Mouse (Mus musculus) pancreas, adult 10 weeks (tissue): ENCODE results near the gene Fhod1. TPM values are rescaled to one million over a fixed set of nuclear protein-coding genes. Genes with fewer than 3 reads are reported as not detected.

ENCODE experiments used
- polyA plus RNA-seq: library from polyadenylated mRNA; stranded (reverse); fragments of 350-450 nt; fragmentation: Illumina TruSeq; extraction: RNeasy Lipid Tissue Mini Kit (QIAGEN cat#74804); gene quantifications from one replicate; pipeline ENCODE4 v1.2.3, GENCODE M21; 2015; ENCODE audit warnings: low read depth, low replicate concordance; ENCODE audit not compliant: insufficient read depth

The Fhod1 gene
- 7.3 TPM for polyA plus RNA-seq

GRCm38 (mm10) chr8:105347428-105348221 lies at the start of gene Fhod1:
Fhod1 (minus strand) TSS chr8:105347953.

GRCm38 (mm10) chr8:105373032-105373431 lies 25.3 kb upstream of the Fhod1 start, which contains the start of gene Plekhg4:
Plekhg4 (plus strand) TSS chr8:105373274.

DNA sequence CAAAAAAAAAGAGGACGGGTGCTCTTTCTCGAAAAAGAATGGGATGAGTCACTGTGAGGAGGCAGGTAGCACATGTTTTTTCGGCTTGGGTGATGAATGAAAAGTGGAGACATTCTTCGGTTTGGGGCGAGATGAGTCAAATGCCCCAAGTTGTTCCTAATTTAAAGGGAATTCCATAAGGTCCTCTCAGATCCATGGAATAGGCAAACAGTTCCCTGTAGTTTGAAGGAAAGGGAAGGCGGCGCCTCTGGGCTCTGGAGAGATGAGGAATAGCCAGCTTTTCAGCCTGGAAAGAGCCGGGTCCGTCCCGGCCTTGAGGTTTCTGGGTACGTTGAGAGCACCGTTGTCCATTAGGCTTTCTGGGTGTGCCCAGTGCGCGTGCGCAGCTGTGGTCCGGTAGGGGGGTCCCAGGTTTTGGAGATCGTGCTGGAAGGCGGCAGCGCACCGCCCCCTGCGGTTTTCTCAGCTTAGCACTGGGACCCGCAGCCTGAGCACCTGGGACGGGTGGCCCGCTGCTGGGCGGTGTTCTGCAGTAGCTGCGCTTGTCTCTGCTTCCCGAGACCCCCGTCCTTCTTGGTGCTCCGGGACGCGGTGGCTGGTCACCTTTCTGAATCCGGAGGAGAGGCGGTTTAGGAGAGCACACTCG lies 820 bp upstream of the Fhod1 start, which contains the start of gene Slc9a5:
Gene Slc9a5, plus strand, starts transcription at position 394 of the 646 bp plus-strand sequence.

DNA sequence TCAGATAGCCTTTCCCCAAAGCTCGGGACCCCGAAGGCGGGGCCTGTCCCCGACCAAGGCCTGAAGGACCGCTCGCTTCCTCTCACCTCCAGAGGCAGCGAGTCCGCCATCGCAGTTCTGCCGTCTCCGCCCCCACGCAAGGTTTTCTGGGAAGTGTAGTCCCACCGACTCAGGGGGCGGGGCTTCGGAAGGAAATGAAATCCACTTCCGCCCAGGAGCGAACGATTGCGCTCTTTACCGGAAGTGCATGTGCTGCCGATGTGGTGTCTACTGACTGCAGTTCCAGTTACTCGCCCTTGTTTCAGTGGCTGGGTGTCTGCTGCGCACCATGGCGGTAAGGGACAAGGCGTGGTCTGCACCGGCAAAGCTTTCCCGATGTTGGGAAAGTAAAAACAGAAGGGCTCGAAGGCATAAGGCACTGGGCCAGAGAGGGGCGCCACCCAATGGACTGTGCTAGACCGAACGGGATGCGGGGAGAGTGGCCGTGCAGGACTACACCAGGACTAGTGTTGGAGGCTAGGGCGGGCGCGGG lies 21.5 kb downstream of the Fhod1 start, which contains the start of the genes Lrrc29 and Tmem208:
Gene Lrrc29, minus strand, starts transcription at position 138 of the 532 bp plus-strand sequence.
Gene Tmem208, plus strand, starts transcription at position 214 of the 532 bp plus-strand sequence.

DNA sequence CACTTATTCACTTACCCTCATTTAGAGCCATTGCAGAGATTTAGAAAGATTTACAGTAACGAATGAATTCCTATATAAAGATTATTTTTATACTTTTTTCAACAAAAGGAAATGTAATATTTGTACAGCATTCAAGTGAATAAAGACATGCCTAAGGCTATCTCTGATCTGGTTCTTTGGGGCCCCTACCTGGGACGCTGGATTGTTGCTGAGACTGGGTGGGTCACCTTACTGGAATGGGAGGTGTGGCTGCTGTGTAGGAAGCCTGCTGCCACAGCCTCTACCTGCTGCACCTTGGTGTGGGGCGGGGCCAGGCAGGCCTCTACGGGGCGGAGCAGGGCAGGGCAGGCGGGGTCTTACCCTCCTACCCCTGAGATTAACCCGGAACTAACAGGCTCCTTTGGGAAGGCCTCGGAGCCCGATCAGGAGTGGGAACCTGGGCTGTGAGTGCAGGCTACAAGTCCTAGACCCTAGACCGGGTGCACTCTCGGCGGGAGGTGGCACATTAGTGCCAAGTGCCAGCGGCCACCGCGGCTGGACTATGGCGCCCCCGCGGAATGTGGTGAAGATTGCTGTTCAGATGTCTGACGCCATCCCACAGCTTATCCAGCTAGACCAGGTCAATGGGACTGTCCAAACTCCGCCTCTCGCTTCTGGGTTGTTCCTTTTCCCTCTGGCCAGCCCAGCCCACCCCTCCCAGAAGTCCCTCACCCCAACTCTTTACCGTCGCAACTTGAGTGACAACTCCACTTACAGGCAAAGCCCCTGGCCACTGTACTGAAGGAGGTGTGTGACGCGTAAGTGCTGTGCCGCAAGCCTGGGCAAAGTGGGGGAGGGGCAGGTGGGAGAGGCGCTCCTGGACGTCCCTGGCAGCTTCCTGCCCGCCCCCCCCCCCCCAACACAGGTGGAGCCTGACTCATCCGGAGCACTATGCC lies 42.3 kb downstream of the Fhod1 start, which contains the start of gene Elmo3:
Gene Elmo3, plus strand, starts transcription at position 391 of the 935 bp plus-strand sequence.

DNA sequence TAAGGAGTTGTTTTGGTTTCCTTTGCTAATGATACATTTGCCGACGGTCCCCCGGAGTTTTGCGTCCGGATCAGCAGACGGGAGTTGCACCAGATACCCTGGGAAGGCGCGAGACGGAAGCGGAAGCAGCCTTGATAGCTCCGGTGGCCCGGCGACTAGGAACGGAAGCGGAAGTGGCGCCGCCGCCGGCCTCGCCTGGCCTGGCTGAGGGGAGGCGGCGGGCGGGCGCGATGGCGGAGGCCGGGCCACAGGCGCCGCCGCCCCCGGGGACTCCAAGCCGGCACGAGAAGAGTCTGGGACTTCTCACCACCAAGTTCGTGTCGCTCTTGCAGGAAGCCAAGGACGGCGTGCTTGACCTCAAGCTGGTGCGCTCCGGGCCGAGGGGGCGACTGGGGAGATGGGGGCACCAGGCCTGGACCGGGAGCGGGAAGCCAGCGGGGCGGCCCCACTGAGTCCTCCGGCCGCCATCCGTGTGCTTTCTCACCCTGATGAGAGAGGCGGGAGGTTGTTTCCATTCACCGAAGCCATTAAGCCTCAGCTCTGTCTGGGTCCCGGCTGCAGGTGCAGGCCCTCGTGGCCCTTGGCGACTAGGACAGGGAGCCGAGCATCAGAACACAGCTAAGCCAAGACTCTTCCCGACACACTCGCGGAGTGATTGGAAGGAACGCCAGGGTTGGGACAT lies 50.1 kb downstream of the Fhod1 start, which contains the start of gene E2f4:
Gene E2f4, plus strand, starts transcription at position 153 of the 682 bp plus-strand sequence.

GRCm38 (mm10) chr8:105295895-105296573 lies 51.7 kb downstream of the Fhod1 start, which contains the start of gene Exoc3l:
Exoc3l (minus strand) TSS chr8:105296101.

GRCm38 (mm10) chr8:105289805-105290460 lies 57.8 kb downstream of the Fhod1 start, which contains the start of gene 4931428F04Rik:
4931428F04Rik (minus strand) TSS chr8:105289864.

Other genes starting within 250 kb of the Fhod1 start
- gene Ces4a, start 216.2 kb downstream of the Fhod1 start, polyA plus RNA-seq: not detected
- gene Cbfb, start 177.3 kb downstream of the Fhod1 start, polyA plus RNA-seq: 4.9 TPM
- gene D230025D16Rik, start 122.8 kb downstream of the Fhod1 start, polyA plus RNA-seq: 9.7 TPM
- 3.1 TPM for gene B3gnt9, start 92.8 kb downstream of the Fhod1 start, polyA plus RNA-seq
- gene Tradd, start 83.3 kb downstream of the Fhod1 start, polyA plus RNA-seq: 5.1 TPM
- 1.3 TPM for gene Fbxl8, start 83.3 kb downstream of the Fhod1 start, polyA plus RNA-seq
- gene Hsf4, start 78.2 kb downstream of the Fhod1 start, polyA plus RNA-seq: 2.9 TPM
- gene Nol3, start 71.8 kb downstream of the Fhod1 start, polyA plus RNA-seq: 0.33 TPM
- gene 4931428F04Rik, start 58.1 kb downstream of the Fhod1 start, polyA plus RNA-seq: 0.63 TPM
- 5.2 TPM for gene Exoc3l, start 51.9 kb downstream of the Fhod1 start, polyA plus RNA-seq
- gene E2f4, start 50.3 kb downstream of the Fhod1 start, polyA plus RNA-seq: 15.0 TPM
- gene Elmo3, start 42.4 kb downstream of the Fhod1 start, polyA plus RNA-seq: 15.3 TPM
- gene Lrrc29, start 21.7 kb downstream of the Fhod1 start, polyA plus RNA-seq: 2.0 TPM
- 35.7 TPM for gene Tmem208, start 21.6 kb downstream of the Fhod1 start, polyA plus RNA-seq
- 0.61 TPM for gene Slc9a5, start 890 bp upstream of the Fhod1 start, polyA plus RNA-seq
- not detected for gene Plekhg4, start 25.3 kb upstream of the Fhod1 start, polyA plus RNA-seq
- not detected for gene Kctd19, start 65.5 kb upstream of the Fhod1 start, polyA plus RNA-seq
- gene Lrrc36, start 65.6 kb upstream of the Fhod1 start, polyA plus RNA-seq: 1.6 TPM
- 31.3 TPM for gene Tppp3, start 123.6 kb upstream of the Fhod1 start, polyA plus RNA-seq
- 13.1 TPM for gene Zdhhc1, start 148.9 kb upstream of the Fhod1 start, polyA plus RNA-seq
- gene Hsd11b2, start 170.8 kb upstream of the Fhod1 start, polyA plus RNA-seq: not detected
- gene Atp6v0d1, start 218.1 kb upstream of the Fhod1 start, polyA plus RNA-seq: 29.8 TPM